Mouse (Mus musculus) frontal cortex, adult (tissue): ENCODE data around the gene Zfhx3.

Experiments used
- ATAC-seq: cut with Nextera tagmentation; 2 replicates; pipeline ENCODE4 v1.9.2; 2017; ENCODE audit warnings: mild to moderate bottlenecking, moderate library complexity, mixed read lengths; ENCODE audit not compliant: low TSS enrichment

Gene Zfhx3

DNA sequence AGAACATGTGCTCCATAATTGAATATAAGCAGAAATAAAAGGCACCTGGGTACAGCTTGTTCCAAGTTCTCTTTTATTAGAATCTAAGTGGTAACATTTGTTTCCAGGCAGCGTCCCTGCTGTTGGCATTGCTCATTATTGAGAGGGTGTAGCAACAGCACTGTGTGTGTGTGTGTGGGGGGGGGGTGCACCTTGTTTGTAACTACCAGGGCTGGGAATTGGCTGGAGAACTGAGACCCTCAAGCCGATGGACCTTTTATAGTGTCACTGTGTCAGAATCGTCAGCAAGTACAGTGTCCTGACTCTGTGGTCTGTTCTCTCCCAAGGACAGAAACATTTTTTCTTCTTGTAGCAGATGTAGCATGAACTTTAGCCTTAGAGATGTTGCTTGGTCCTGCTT lies 77.2 kb downstream of the Zfhx3 start:
- ATAC-seq, result no peak

DNA sequence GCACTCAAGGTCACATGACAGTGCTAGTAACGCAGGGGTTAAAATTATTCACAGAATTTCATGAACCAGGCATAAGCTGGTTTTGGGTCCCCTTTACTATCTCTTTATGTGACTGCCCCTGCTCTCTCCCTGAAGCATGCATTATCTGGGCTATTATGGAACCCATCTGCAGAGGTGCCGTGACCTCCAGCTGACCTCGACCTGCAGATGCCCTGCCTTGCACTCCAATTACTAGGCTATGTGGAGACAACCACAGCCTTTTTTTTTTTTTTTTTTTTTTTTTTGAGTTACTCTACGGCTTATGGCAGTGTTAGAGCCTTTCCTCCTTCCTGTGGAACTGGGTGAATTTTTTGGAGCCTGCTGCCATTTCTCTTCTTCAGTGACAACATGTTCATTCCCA lies 80.0 kb downstream of the Zfhx3 start:
- ATAC-seq, result no peak

DNA sequence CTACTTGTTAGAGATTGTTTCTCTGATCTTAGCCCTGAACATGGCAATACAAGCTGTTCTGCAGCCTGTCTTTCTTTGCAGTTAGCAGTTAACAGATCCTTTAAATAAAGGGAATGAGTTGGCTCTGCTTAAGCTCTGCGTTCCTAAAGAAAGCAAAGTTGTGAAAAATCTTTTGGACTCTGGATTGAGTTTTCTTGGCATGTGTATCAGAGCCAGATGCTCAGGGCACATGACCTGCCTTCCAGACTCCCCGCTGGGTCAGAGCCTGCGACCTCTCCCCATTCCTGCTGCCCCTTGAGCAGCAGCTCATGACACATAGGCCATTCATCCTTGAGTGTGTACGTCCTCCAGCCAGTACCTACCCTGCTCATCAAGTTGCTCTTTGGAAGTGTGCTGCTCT lies 81.9 kb downstream of the Zfhx3 start:
- no peak for ATAC-seq

DNA sequence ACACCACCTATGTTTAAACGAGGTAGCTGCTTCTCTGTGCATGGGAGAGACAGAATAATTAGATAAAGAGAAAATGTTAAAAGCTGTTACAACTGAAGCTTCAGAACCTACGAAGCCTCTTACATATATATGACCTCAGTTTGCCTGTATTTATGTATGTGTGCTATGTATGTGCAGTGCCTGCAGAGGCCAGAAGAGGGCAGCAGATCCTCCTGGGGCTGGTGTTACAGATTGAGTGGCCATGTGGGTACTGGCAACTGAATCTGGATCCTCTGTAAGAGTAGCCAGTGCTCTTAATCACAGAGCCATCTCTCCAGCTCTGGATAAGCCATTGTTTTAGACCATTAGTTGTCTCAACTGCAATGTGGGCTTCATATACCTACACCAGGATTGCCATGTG lies 82.8 kb downstream of the Zfhx3 start:
- ATAC-seq, result no peak

DNA sequence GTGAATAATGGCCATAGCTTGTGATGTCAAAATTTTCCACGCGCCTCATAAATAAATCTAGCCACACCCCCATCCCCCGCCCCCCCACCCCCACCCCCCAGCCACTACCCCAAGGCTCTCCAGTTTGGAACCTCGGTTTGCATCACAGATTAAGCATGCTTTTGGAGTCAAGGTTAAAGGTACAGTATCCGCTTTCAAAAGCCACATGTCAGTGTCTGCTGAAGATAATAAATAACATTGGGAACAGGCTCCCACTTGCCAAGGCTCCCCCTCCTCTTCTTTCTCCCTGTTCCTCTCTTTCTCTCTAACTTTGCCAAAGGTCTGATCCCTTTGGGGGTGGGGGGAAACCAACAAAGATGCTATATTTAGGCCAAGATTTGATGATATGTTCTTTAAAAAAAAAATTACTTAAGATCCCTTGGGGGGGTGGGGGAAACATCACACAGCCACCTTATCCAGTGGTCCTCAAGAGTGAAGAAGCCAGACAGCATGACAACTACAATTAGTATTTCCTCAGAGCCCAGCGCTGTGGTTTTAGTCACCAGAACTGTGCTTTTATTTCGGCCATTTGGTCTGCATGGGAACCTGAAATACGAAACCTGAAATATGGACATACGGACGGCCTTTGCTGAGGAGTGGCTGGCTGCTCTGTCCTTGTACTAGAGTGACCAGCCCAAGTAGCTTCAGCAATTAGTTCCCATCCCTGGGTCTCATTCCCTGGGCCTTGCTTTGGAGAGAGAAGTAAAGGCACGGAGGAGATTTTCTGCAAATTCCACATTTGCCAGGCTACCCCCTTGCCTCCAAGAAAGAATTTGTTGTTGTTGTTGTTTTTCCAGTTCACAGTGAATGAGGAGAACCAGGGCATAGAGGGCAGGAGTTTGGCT lies 84.4 kb downstream of the Zfhx3 start:
- no peak for ATAC-seq

DNA sequence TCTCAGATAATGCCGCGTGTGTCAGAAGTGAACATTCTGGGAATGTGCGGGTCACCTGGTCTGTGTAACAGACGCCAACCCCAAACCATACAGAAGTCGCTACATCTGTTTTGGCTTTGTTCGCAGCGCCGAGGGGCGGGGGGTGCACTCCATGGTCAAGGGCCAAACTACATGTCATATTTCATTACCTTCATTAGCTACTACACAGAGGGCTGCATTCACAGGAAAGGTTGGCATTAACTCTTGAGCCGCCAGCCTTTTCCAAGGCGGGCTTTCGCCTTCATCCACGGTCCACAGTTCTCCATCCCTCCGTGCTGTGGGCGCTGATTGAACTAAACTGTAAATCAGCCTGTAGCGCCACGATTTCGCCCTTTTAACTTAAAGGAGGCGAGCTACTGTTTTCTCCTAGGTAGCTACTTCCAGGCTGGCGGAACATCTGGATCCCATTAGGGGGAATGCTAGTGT lies 85.1 kb downstream of the Zfhx3 start:
- ATAC-seq, result no peak

DNA sequence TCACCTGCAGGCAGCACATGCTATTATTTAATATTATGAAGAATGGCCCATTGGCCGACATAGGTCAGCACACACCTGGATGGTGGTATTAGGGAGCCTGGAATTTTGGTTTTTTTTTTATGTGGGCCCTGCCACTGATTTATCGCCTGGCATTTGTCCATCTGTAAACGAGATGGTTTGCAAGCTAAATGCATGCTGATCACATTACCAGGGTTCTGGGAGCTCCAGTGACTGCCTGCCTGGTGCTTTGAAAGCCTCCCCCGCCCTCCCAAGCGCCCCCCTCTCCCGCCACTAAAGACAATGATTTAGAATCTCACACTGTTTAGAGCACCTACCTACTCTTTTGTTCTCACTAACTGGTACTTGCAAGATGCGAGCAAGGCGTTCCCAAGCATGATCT lies 86.0 kb downstream of the Zfhx3 start:
- no peak for ATAC-seq

DNA sequence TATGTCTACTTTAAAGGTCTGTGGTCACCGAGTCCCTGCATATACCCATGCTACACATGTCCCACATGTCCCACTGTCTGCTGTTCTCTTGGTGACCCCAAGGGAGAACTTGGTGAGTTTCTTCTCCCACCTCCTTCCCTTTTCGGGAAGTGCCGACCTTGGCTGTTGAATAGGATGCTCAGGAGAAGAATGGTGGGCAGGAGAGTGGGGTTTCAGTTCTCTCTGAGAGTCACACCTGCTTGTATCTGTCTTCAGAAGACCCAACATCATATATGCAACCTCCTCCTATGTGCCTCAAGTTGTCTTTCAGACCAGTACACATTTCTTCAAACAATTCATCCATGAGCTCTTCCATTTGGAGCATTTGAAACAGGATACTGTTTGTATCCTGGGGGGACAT lies 88.7 kb downstream of the Zfhx3 start:
- no peak for ATAC-seq

DNA sequence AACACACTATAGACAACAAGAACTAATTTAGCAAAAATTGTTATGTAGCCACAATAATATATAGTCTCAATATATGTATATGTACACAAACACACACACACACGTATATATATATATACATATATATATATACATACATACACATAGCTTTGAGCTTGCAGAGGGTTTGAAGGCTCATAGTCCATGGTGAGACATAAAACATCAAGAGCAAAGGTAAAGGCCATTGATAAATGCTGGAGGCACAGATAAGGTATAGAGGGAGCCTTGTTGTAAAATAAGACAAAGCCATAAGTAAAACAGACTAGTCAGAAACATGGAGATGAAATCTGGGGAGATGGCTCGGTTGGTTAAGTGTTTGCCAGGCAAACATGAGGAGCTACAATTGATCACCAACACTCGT lies 91.6 kb downstream of the Zfhx3 start:
- ATAC-seq, result no peak

DNA sequence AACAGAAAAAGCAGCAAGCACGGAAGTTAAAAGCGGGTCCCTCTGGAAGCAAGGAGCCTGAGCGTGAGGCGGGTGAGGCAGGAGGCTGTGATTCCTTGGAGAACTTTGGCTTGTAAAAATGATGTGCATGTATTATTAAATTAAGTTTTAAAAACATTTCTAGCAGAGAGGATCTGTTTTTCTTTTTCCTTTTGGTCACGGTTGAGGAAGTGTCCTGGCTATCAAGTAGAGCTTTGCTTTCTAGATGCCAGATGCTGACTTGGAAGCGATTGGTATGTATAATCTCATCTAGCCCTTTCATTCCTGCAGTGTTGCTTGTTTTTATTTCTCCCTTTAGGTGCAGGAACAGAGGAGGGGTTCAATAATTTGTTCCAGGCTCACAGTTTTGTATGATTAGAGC lies 92.3 kb downstream of the Zfhx3 start:
- no peak for ATAC-seq

DNA sequence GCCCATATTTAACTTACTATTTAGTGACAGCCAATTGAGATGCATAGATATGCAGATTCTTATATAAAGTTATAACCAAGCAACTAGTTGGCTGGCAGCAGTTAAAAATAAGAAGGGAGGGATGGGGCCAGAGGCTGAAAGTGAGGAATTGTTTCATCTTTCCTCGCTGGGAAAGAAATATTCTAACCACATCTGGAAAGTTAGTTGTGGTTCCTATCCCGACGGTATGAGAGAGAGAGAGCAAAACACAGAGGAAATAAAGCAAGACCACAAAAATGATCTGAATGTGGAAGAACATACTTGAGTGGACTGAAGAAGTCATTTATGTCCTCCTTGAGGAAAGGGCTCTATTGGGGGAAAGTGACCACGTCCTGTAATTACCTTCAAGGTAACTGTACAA lies 101.2 kb downstream of the Zfhx3 start:
- no peak for ATAC-seq

DNA sequence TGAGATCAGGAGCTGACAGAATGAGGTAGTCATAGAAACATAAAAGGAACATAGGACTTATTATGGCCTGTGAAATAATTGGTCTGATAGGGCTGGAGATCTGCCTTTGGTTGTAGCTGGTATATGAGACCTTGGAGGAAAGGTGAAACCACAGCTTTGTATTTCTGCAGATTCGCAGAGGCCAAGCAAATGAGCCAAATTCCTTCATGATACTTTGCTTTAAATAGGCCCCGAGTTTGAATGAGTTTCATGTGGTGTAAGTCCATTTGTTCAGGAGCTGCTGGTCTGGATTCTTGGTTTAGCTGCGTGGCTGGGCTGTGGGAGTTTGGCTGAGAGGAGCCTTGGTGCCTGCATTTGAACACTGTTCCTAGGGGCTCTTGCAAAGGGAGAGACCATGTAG lies 101.7 kb downstream of the Zfhx3 start:
- ATAC-seq, result no peak

DNA sequence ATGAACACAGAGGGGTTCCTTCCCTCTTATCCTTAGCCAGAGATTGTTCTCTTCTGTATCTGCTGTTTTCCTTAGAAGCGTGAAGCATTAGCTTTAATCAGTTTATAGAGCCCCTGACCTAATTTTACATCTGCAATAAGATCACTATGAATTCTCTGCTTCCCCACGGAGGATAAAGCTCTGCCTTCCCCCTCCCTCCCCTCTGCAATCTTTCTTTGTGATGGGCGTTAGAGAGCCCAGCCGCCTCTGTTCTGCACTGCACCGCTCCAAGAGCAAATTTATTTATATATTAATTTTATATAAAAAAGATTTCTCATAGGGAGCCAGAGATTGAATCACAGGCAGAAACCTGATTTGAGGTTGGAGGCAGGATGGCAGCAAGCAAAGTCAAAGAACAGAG lies 113.8 kb downstream of the Zfhx3 start:
- ATAC-seq, result no peak

DNA sequence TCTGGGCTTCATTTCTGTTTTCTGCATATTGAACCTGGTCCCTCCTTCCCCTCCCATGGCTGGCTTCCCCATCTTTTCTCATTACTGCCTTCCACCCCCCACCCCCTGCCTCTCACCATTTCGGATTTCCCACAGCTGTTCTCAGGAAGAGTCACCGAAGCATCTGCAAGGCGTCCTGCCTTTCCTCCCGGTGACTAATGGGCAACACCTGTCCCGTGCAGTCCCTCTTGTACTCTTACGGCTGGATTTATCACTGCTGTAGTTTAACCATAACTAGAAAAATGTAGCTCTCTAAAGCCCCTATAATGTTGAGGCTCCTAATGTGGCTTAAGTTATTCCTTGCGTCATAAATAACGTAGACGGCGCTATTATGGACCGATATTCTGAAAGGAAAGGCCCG lies 119.5 kb downstream of the Zfhx3 start:
- ATAC-seq, result no peak

DNA sequence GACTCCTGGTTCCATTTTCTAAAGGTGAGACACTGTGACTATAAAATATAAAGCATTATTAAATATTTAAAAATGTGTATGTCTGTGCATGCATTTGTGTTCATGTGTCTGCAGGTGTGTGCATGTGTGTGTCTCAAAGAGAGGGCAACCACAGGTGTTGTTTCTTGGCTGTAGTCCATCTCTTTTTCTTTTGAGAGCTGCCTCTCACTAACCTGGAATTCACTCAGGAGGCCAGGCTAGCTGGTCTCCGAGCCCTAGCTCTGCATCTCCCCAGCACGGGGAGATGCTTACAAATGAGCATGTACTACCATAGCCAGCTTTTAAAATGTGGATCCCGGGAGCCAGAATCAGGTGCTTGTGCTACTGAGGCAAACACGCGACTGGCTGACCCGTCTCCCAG lies 124.7 kb downstream of the Zfhx3 start:
- ATAC-seq, result no peak

DNA sequence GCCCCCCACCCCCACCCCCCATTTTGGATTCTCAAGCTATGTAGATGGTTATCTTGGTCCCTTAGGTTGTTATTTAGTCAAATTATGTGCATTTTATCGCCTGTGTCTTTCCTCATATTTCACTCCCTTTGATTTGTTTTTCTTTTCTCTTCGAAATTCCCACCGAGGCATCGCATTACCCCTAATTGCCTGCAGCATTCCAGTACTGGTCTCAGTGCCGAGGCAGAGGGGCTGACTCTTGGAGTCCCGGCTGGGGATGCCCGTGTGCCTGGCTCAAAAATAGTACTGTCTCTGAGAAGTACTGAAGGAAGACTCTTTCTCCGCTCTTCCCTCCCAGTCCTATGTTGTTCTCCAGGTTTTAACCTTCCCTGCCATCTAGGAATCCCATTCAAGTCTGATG lies 125.8 kb downstream of the Zfhx3 start:
- no peak for ATAC-seq

DNA sequence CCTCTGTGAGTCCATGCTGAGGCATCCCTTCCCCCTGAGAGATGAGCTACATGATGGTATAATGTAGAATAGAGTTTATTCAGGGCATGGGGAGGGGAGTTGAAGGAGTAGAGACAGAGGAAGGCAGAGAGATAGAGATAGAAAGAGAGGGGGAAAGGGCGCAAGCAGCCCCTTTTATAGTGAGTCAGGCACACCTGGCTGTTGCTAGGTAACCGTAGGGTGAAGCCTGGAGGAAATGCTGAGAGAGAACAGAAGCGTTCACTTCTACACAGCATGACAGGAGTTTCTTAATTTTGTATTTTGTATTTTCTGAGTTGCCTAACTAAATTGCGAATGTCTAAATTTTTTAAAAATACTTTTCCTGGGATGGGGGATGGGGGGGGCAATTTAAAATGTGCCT lies 128.0 kb downstream of the Zfhx3 start:
- no peak for ATAC-seq

DNA sequence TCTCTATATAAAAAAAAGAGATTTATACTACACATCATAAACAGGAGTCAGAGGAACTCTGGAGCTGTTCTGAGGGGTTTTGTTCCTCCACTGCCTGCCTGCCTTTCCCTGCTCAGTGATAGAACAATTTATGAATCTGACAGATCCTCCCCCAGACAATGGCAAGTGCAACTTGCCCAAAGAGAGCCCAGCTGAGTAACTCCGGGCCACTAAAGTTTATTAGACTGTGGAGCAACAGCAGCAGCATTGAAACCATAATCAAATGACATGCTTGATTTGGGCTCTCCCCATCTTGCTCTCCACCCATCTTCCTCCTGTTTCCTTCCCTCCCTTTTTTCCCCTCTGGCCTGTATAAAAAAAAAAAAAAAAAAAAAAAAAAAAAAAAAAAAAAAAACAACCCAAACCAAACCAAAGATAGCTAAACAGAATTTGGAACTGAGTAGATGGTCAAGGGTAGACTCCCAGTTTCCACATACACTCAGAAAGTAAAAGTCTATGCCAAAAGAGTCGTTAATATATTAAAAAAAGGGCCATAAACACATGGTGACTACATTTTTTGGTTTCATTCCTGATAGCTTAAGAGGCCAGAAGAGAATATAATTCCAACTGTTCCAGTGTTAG lies 129.8 kb downstream of the Zfhx3 start:
- no peak for ATAC-seq

DNA sequence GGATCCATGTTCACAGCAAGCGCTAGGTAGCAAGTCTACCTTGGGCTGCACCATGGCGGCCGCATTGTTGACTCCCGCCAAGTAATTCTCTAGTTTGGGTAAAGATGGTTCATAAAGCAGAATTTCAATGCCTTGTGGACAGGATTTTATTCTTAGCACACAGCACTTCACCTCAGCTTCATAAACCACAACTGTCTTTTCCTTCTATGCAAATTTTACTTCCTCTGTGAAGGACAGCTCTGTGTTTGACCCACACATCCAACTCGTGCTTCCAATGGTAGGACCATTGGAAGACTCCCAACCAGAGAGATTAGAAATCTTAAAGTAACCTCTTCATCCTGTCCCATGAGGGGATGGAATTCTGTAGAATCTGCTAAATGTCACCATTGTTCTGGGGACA lies 130.4 kb downstream of the Zfhx3 start:
- no peak for ATAC-seq

DNA sequence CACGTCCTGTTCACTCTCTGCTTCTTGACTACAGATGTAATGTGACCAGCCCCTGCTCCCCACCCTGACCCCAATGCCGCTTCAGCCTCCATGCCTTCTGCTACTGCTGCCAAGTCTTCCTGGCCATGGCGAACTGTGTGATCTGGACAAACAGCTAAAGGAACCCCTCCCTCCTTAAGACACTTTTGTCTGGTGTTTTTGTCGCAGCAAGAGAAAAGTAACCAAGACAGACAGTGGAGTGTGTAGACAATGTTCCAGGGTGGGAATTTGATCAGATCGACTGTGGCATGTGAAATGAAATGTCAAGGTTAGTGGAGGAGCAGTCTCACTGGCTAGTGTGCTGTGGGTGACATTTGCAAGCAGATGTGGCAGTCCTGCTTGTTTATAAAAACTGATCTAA lies 132.7 kb downstream of the Zfhx3 start:
- ATAC-seq, result no peak

DNA sequence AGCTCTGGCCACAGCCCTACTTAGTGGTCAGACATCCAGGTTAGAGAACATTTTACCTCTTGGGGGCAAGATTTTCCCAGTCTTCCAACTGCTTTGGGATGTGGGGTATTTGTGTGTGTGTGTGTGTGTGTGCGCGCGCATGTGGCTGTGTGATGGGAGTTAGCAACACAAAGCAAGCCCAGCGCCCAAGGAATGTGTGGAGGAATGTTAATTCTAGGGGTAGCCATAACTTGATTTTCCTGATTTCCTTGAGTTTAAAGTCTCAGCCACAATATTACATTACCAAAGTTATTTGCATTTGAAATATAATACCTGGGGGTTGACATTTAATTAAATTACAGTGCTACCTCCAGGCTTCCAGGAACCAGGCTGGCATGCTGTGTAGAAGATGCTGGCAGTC lies 136.3 kb downstream of the Zfhx3 start:
- ATAC-seq, result no peak

DNA sequence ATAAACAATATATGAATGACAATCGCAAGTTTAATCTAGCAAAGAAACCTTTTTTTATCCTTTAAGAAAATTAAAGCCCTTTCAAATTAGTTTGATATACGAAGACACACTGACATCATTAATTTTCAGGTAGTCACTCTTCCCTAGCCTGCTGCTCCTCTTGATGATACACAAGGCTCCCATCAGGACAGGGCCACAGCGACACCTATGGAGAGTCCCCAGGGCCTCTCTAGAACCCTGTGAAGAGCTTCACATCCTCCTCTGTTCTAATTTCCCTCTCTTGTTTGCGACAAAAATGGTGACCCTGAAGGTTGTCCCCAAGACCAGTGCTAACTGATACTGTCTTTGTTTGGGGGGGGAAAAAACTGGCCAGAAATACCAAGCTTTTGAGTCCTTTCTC lies 144.5 kb downstream of the Zfhx3 start:
- no peak for ATAC-seq

DNA sequence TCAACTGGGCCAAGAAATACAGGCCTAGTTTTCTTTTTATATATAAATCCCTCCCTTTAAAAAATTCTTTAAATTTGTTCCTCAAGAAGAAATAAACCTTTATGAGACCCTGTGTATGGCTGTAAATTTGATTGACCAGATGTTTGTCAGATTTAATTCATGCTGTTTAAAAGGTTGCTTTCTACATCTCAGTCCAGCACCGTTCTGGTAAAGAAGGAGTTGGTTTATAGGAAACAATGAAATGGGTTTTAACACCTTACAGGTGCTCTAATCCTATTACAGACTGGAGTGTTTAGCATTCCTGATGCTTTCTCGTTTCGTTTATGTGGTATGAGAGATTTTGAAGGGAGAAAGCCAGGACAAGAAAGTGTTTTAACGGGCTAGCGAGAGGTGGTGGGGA lies 147.2 kb downstream of the Zfhx3 start:
- ATAC-seq, result no peak

DNA sequence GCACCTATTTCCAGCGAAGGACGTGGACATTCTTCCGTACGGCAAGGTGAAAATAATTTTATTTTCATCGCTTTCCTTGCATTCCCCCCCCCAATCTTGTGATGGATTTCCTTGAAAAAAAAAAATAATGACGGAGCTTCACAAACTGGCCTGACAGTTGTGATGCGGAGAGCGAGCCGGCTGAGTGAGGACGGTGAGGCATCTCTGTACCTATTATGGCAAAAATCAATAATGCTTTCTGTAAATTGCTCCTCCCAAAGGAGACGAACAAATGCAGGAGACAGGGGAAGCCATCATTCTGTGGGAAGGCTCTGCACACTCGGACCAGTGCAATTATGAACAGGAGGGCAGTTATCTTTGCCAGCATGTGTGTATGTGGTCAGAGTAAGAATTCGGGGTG lies 156.2 kb downstream of the Zfhx3 start:
- ATAC-seq, result no peak
